Mouse (Mus musculus): ENCODE measurements around the gene Rpap1. TPM values are rescaled to one million over a fixed set of nuclear protein-coding genes. Genes with fewer than 3 reads are reported as not detected.

Gene Rpap1
- polyA plus RNA-seq, 1 experiment from 2014 or later: 28.2 TPM

DNA sequence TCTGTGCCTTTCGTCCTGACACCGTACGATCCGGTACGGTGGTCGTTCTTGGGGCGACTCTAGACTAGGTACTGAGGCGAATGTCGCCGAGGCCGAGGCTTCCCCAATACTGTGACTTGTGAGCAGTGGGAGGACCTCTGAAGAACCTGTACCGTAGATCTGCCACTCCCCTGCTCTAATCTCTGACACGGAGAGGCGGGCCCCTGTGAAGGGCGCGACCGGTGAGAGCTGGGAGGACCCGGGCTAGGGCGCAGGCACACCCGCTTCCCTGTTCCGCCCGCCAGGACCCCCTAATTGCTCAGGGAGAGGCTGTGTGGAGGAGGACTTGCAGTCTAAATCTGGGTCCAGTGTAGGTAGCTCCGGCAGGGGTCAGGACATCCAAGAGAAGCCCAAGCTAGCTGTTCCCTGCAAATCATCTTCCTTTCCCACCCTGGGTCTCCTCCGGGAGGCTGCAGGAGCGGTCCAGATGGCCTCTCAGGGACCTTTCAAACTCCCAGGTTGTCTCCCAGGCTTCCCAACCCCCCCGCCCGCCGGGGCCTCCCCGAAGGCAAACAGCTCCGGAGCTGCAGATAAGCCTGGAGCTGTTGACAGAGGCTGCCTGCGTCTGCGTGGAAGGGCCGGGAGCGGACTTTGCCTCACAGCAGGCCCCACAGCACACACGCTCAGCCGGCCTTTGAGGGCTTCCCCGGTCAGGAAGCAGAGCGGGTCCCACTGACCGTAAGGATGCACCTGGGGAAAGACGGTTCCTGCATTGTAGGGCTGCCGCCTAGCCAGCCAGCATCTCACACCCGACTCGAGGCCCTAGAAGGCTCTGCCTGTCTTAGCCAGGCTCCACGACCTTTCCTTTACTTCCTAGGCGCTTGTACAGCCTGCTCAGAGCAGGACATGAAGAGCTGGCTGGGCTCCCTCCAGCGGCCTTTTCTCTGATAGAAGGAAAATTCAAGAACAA is 42.9 kb downstream of the Rpap1 start:
- Histone ChIP-seq H3K9me3 (ENCODE audit: control insufficient read depth, low read length) (no peaks in the 10 kb centered on the region), H3K27me3 (ENCODE audit: control insufficient read depth, insufficient read depth, low read depth, low read length) (peaks cover 24% of the 10 kb centered on the region), H3K4me1 (replicated peaks; ENCODE audit: control insufficient read depth, insufficient read depth, low read length) (peaks cover 22% of the 10 kb centered on the region), H3K4me3 (ENCODE audit: low read length) (peak overlapping the region; percentile 24), H3K4me2 (ENCODE audit: low read depth, low read length) (peak overlapping the region; percentile 54), H3K27ac (ENCODE audit: low read length) (peak overlapping the region; percentile 25), H3K9ac (ENCODE audit: low read length) (no peak overlapping the region; the same call in 1 of the 2 replicates), H3K36me3 (ENCODE audit: control insufficient read depth, insufficient read depth, low read length) (no peaks in the 10 kb centered on the region)
- ATAC-seq (ENCODE audit: low read depth): peak; percentile 30; the same call in 1 of the 2 replicates
- 6% methylated on average over 46 of the region's 46 CpGs for WGBS

DNA sequence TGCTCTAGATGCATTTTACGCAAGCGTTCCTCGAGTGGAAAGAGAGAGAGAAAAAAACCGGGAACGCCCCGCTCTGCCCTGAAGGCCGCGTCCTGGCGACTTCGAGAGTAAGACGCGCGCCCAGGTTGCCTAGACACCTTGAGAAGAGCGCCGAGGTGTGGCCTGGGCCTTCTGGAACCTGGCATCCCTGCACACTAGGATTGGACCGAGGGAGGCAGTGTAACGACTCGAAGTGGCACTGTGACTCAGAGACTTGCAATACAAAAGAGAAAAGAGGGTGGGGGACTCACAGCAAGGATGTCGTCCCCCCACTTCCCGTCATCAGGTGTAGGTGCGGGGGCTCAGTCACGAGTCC is 43.6 kb downstream of the Rpap1 start:
- peaks cover 19% of the 10 kb centered on the region for H3K27me3 ChIP-seq (ENCODE audit: control insufficient read depth, insufficient read depth, low read depth, low read length)
- peak overlapping the region; percentile 24 for H3K4me3 ChIP-seq (ENCODE audit: low read length)
- H3K27ac ChIP-seq (ENCODE audit: low read length): no peak overlapping the region
- peak overlapping the region; percentile 54 for H3K4me2 ChIP-seq (ENCODE audit: low read depth, low read length)
- H3K9ac ChIP-seq (ENCODE audit: low read length): no peak overlapping the region
- H3K9me3 ChIP-seq (ENCODE audit: control insufficient read depth, low read length): no peaks in the 10 kb centered on the region
- 12% methylated on average over 22 of the region's 22 CpGs for WGBS
- ATAC-seq (ENCODE audit: low read depth): no peak
- H3K4me1 ChIP-seq (replicated peaks; ENCODE audit: control insufficient read depth, insufficient read depth, low read length): peaks cover 22% of the 10 kb centered on the region
- no peaks in the 10 kb centered on the region for H3K36me3 ChIP-seq (ENCODE audit: control insufficient read depth, insufficient read depth, low read length)

DNA sequence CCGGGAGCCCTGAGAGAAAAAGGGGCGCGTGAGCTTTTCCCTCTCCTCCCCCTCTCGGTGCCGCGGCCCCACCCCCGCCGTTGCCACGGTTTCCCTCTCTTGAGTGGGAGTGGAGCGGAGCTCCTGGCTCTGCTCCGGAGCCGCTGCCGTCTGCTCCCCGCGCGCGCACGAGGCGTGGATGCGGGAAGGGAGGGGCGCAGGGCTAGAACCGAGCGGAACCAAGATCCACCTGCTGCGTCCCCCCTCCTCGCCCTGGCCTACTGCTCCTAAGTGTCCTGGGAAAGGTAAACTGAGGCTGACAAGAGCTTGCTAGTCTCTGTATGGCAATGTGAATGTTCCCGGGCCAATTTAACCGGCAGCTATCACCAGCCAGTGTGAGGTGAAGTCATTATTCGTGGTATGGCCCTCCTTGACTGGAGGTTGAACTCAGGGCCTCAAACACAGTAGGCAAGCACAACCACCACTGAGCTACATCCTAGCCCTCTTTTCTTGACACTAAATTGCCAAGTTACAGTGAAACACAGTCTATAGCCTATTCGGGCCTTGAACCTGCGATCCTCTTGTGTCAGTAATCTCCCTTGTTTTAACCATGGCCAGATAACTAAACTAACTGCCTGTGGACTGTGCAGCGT is 44.0 kb downstream of the Rpap1 start:
- Histone ChIP-seq H3K9ac (ENCODE audit: low read length) (peak overlapping the region; percentile 79), H3K27me3 (ENCODE audit: control insufficient read depth, insufficient read depth, low read depth, low read length) (peaks cover 19% of the 10 kb centered on the region), H3K4me1 (replicated peaks; ENCODE audit: control insufficient read depth, insufficient read depth, low read length) (peaks cover 22% of the 10 kb centered on the region), H3K27ac (ENCODE audit: low read length) (no peak overlapping the region), H3K4me2 (ENCODE audit: low read depth, low read length) (peak overlapping the region; percentile 99), H3K36me3 (ENCODE audit: control insufficient read depth, insufficient read depth, low read length) (no peaks in the 10 kb centered on the region), H3K4me3 (ENCODE audit: low read length) (peak overlapping the region; percentile 70), H3K9me3 (ENCODE audit: control insufficient read depth, low read length) (no peaks in the 10 kb centered on the region)
- 9% methylated on average over 22 of the region's 31 CpGs for WGBS
- no peak for ATAC-seq (ENCODE audit: low read depth)

DNA sequence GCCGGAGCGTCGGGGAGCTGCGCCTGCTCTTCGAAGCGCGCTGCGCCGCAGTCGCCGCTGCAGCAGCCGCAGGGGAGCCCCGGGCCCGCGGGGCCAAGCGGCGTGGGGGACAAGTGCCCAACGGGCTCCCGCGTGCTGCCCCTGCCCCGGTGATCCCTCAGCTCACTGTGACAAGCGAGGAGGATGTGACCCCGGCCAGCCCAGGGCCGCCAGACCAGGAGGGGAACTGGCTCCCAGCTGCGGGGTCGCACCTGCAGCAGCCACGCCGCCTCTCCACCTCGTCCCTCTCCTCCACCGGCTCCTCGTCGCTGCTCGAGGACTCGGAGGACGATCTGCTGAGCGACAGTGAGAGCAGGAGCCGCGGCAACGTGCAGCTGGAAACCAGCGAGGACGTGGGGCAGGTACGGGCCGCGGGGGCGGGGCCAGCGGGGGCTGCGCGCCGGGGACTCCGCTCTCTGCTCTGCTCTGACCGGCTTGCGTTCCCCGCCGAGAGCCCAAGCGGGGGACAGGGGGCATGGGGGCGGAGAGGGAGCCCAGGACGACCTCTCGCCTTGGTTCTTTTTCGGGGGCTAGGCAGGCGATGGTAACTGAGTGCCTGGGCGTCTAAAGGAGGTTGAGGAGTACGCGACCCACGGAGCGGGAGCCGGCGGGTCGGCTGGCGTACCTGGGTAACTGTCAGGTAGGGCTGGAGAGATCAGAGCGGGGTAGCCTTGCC is 44.7 kb downstream of the Rpap1 start:
- peaks cover 19% of the 10 kb centered on the region for H3K27me3 ChIP-seq (ENCODE audit: control insufficient read depth, insufficient read depth, low read depth, low read length)
- ATAC-seq (ENCODE audit: low read depth): peak; percentile 16
- H3K4me1 ChIP-seq (replicated peaks; ENCODE audit: control insufficient read depth, insufficient read depth, low read length): peaks cover 22% of the 10 kb centered on the region
- H3K4me3 ChIP-seq (ENCODE audit: low read length): peak overlapping the region; percentile 70
- H3K27ac ChIP-seq (ENCODE audit: low read length): no peak overlapping the region
- no peaks in the 10 kb centered on the region for H3K36me3 ChIP-seq (ENCODE audit: control insufficient read depth, insufficient read depth, low read length)
- H3K9ac ChIP-seq (ENCODE audit: low read length): peak overlapping the region; percentile 79
- H3K4me2 ChIP-seq (ENCODE audit: low read depth, low read length): peak overlapping the region; percentile 99
- H3K9me3 ChIP-seq (ENCODE audit: control insufficient read depth, low read length): no peaks in the 10 kb centered on the region
- under 1% methylated on average over 62 of the region's 70 CpGs for WGBS

DNA sequence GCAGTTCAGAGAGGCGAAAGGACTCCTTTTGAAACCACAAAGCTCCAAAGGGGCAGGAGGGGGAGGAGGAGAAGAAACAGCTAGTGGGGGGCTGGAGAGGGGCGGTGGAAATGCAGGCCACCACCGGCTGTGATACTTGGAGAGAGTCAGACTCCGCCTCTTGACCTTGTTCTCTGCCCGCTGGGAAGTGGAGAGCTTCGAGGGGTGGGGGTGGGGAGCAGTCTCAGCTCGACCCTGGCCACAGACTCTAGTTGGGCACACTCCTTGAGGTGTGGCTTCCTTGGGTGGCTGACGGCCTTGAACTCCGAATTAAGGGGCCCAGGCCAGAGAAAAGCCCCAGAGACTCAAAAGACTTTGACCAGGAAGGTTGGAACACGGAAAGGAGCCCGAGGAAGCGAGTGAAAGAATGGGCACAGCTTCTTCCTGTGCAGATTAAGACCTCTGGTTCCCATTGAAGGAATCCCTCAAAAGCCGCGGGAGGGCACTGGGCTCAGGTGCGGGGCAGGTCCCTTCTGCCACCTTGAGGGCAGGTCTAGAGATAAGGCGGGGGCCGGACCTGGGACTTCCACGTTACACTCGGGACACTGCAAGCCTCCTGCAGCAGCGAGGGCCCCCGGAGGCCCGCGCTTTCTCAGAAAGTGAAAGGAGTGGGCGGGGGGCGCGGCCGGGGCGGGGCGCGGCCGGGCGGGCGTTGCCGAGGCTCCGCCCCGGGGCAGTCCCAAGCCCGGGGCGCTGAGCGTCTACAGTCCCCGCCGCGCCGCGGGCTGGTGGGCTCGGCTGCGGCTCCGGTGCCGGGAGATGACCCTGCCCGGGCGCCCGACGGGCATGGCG is 45.5 kb downstream of the Rpap1 start, which contains the start of gene Itpka:
Gene Itpka (plus strand): TSS at position 757 of the 831 bp plus-strand sequence.
- Histone ChIP-seq H3K27ac (ENCODE audit: low read length) (peak within 1 kb of the TSS; percentile 92), H3K27me3 (ENCODE audit: control insufficient read depth, insufficient read depth, low read depth, low read length) (peaks cover 19% of the 10 kb centered on the region), H3K4me2 (ENCODE audit: low read depth, low read length) (peak within 1 kb of the TSS; percentile 99), H3K9ac (ENCODE audit: low read length) (peak within 1 kb of the TSS; percentile 79), H3K9me3 (ENCODE audit: control insufficient read depth, low read length) (no peaks in the 10 kb centered on the region), H3K4me3 (ENCODE audit: low read length) (peak within 1 kb of the TSS; percentile 70), H3K4me1 (replicated peaks; ENCODE audit: control insufficient read depth, insufficient read depth, low read length) (peaks cover 22% of the 10 kb centered on the region), H3K36me3 (ENCODE audit: control insufficient read depth, insufficient read depth, low read length) (no peaks in the 10 kb centered on the region)
- WGBS: under 1% methylated on average over 48 of the region's 53 CpGs
- ATAC-seq (ENCODE audit: low read depth): peak; percentile 90

DNA sequence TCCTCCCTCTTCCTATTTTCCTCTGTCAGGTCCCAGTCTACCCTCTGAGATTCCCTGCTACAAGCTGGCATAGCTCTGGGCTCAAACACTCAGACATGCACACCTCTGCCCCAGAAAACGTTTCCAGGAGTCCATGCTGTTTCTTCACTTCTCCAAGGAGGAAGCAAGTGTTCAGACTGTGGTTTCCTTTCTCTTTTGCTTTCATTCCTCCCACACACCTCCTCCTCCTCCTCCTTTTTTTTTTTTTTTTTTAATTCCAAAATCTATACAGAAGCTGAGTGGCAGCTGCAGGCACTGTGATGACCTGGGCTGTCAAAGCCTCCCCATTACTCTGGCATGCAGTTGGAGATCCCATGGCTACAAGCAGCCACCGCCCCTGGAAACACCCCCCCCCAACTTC is 46.8 kb downstream of the Rpap1 start:
- 8% methylated on average over 2 of the region's 2 CpGs for WGBS
- peaks cover 22% of the 10 kb centered on the region for H3K4me1 ChIP-seq (replicated peaks; ENCODE audit: control insufficient read depth, insufficient read depth, low read length)
- H3K4me3 ChIP-seq (ENCODE audit: low read length): no peak overlapping the region
- no peak for ATAC-seq (ENCODE audit: low read depth)
- no peaks in the 10 kb centered on the region for H3K36me3 ChIP-seq (ENCODE audit: control insufficient read depth, insufficient read depth, low read length)
- no peaks in the 10 kb centered on the region for H3K9me3 ChIP-seq (ENCODE audit: control insufficient read depth, low read length)
- no peak overlapping the region for H3K27ac ChIP-seq (ENCODE audit: low read length)
- peak overlapping the region; percentile 99 for H3K4me2 ChIP-seq (ENCODE audit: low read depth, low read length)
- peaks cover 19% of the 10 kb centered on the region for H3K27me3 ChIP-seq (ENCODE audit: control insufficient read depth, insufficient read depth, low read depth, low read length)
- no peak overlapping the region for H3K9ac ChIP-seq (ENCODE audit: low read length)

DNA sequence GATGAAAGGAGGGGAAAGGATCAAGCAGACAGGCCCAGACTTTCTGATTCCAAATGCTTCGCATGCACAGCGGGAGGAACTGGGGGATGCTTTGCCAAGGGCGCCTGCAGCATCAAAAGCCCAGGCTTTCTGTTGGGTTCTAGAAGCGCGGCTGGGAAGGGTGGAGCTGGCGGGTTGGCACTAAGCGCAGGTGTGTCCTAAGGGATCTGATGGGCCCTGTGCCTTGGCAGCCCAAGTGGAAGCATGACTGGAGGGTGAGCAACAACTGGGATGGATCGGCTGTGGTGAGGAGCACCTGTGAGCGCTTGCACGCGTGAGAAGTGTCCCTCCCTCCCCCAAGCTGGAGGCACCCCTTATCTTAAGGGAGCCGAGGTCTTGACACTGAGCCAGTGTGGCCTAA is 50.2 kb downstream of the Rpap1 start:
- ATAC-seq (ENCODE audit: low read depth): no peak
- Histone ChIP-seq H3K4me1 (replicated peaks; ENCODE audit: control insufficient read depth, insufficient read depth, low read length) (peaks cover 7% of the 10 kb centered on the region), H3K4me3 (ENCODE audit: low read length) (no peak overlapping the region), H3K9me3 (ENCODE audit: control insufficient read depth, low read length) (no peaks in the 10 kb centered on the region), H3K36me3 (ENCODE audit: control insufficient read depth, insufficient read depth, low read length) (peaks cover 5% of the 10 kb centered on the region), H3K4me2 (ENCODE audit: low read depth, low read length) (no peak overlapping the region), H3K27ac (ENCODE audit: low read length) (no peak overlapping the region), H3K27me3 (ENCODE audit: control insufficient read depth, insufficient read depth, low read depth, low read length) (no peaks in the 10 kb centered on the region; the same call in 1 of the 2 replicates), H3K9ac (ENCODE audit: low read length) (no peak overlapping the region)
- WGBS: 16% methylated on average over 12 of the region's 12 CpGs

DNA sequence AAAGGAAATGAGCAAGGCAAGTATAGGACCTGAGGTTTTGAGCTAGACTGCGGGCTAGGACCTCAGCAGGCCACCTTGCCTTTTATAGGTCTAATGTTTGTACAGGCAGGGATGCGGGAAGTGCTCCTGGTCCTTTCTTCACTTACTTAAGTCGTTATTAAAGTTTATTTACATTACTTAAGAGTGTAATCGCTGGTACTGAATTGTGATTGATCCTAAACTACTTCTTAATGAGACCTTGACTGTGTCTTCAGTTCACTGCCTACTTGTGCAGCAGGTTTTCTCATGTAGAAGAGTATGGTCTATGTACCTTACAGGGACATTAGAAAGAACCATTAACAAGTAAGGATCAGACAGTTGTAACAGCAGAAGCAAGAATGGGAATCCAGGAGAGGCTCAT is 56.6 kb downstream of the Rpap1 start:
- Histone ChIP-seq H3K4me2 (ENCODE audit: low read depth, low read length) (no peak overlapping the region), H3K27ac (ENCODE audit: low read length) (no peak overlapping the region), H3K4me3 (ENCODE audit: low read length) (no peak overlapping the region), H3K27me3 (ENCODE audit: control insufficient read depth, insufficient read depth, low read depth, low read length) (no peaks in the 10 kb centered on the region), H3K36me3 (ENCODE audit: control insufficient read depth, insufficient read depth, low read length) (peaks cover 35% of the 10 kb centered on the region), H3K4me1 (replicated peaks; ENCODE audit: control insufficient read depth, insufficient read depth, low read length) (no peaks in the 10 kb centered on the region), H3K9ac (ENCODE audit: low read length) (no peak overlapping the region), H3K9me3 (ENCODE audit: control insufficient read depth, low read length) (no peaks in the 10 kb centered on the region)
- ATAC-seq (ENCODE audit: low read depth): no peak
- 75% methylated on average over 4 of the region's 4 CpGs for WGBS
